Mouse (Mus musculus) E14TG2a.4 (cell line): ENCODE results near the gene Svs6.
A peak's percentile ranks its signal among the peaks of the same experiment; 100 is the strongest.
"Not testable (repeated sequence)": the region's sequence is repeated elsewhere in the genome, so short reads cannot be mapped to it uniquely, and the experiment has no call there.

Experiments used
- CTCF ChIP-seq: conservative IDR thresholded peaks from 2 replicates; pipeline ENCODE4 v1.5.1; 2014; ENCODE audit warnings: low read length
- NANOG ChIP-seq: IDR thresholded peaks from 2 replicates; pipeline ENCODE4 v1.6.1; 2014; ENCODE audit warnings: borderline replicate concordance, low read length, mixed read lengths

DNA sequence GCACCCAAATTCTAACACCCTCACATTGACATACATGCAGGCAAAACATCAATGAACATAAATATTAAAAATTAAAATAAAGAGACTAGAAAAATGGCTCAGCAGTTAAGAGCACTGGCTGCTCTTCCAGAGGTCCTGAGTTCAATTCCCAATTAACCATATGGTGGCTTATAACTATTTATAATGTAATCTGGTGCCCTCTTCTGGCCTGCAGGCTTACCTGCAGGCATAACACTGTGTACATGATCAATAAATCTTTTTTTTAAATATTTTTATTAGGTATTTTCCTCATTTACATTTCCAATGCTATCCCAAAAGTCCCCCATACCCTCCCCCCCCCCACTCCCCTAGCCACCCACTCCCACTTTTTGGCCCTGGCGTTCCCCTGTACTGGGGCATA, 27.2 kb downstream of the Svs6 start:
- TF ChIP-seq CTCF, result peak; percentile 31
- TF ChIP-seq NANOG, result not testable (repeated sequence)
